Mouse (Mus musculus) liver, embryonic 11.5 days (tissue): ENCODE measurements around the gene Tec. TPM values are rescaled to one million over a fixed set of nuclear protein-coding genes. Genes with fewer than 3 reads are reported as not detected.

ENCODE experiments used
- ATAC-seq: fragments of 200-750 bp; cut with Nextera tagmentation; replicated peaks from 2 replicates; pipeline ENCODE4 v1.8.0; 2017; ENCODE audit warnings: moderate number of reproducible peaks, mild to moderate bottlenecking, moderate TSS enrichment, moderate library complexity; ENCODE audit not compliant: low FRiP score
- DNase-seq: peaks from one replicate; pipeline ENCODE4 v3.0.0-alpha.2; 2017; ENCODE audit warnings: low spot score
- H3K27ac ChIP-seq: fragments of 300-500 bp; sonication (generic); 2 replicates; pipeline ENCODE4 v1.5.1; 2014; ENCODE audit warnings: mild to moderate bottlenecking, low read depth, low read length, control low read depth
- H3K27me3 ChIP-seq: fragments of 300-500 bp; sonication (generic); replicated peaks from 2 replicates; pipeline ENCODE4 v1.6.1; 2014; ENCODE audit warnings: low read length, mixed read lengths; ENCODE audit not compliant: control insufficient read depth, insufficient read depth
- H3K36me3 ChIP-seq: fragments of 300-500 bp; sonication (generic); 2 replicates; pipeline ENCODE4 v1.6.1; 2014; ENCODE audit warnings: mild to moderate bottlenecking, low read length, moderate library complexity, mixed read lengths; ENCODE audit not compliant: control insufficient read depth, insufficient read depth
- H3K4me1 ChIP-seq: fragments of 300-500 bp; sonication (generic); replicated peaks from 2 replicates; pipeline ENCODE4 v1.6.1; 2014; ENCODE audit warnings: low read length, mixed read lengths; ENCODE audit not compliant: control insufficient read depth, insufficient read depth
- H3K4me2 ChIP-seq: fragments of 300-500 bp; sonication (generic); 2 replicates; pipeline ENCODE4 v1.6.1; 2014; ENCODE audit warnings: mild to moderate bottlenecking, control low read depth, moderate library complexity
- H3K4me3 ChIP-seq: fragments of 300-500 bp; sonication (generic); 2 replicates; pipeline ENCODE4 v1.5.1; 2014; ENCODE audit warnings: low read depth, low read length, control low read depth
- H3K9ac ChIP-seq: fragments of 300-500 bp; sonication (generic); 2 replicates; pipeline ENCODE4 v1.6.1; 2014; ENCODE audit warnings: low read depth, low read length, control low read depth
- H3K9me3 ChIP-seq: fragments of 300-500 bp; sonication (generic); 2 replicates; pipeline ENCODE4 v1.6.1; 2016; ENCODE audit warnings: low read length, inconsistent platforms, mixed read lengths; ENCODE audit not compliant: control insufficient read depth
- WGBS: fragments of 180-500 bp; shearing (Covaris S2); extraction: QIAGEN DNeasy Blood & Tissue Kit; methylation state at CpG from one replicate; pipeline ENCODE4 v1.1.7; 2014; 5-methylcytosine and 5-hydroxymethylcytosine counted together
- polyA plus RNA-seq: library from polyadenylated mRNA; unstranded; fragments of >200 nt; fragmentation: Nextera tagmentation; extraction: Ambion mirVana; gene quantifications from 2 replicates; pipeline ENCODE4 v1.2.1, GENCODE M21; 2014

Tec gene
- polyA plus RNA-seq, 1 experiment from 2014 or later = 7.9 TPM

DNA sequence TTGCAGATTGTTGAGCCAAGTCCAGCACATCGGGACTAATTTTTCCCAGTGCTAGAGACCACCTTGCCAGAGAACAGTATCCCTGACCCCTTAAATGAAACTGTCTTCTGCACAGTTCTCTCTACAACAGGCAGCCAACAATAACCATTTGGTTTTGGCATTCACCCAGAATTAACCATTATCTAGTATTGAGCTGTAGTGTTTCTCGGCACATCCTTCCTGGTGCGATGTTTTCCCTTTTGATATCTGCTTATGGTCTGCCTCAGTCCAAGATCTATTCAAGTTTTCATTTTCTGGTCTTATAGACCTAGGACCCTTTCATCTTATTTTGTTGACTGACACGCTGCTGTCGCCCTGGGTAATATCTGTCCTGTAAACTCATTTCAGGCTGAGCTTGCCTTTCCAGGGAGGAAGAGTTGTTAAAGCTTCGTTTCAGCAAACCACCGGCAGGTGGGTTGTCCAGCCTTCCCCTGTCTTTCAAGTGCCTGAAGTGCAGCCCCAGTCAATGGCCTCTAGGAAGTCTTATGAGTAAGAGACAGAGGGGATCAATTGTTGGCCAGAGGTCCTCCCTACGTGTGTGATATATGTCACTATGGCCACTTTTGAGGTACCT is 40.1 kb upstream of the Tec start:
- Histone ChIP-seq H3K9me3 (no peaks in the 10 kb centered on the region), H3K4me3 (no peak overlapping the region), H3K27ac (peak overlapping the region; percentile 17; the same call in 1 of the 2 replicates), H3K9ac (no peak overlapping the region), H3K27me3 (no peaks in the 10 kb centered on the region), H3K36me3 (no peaks in the 10 kb centered on the region), H3K4me2 (no peak overlapping the region), H3K4me1 (peaks cover 24% of the 10 kb centered on the region)
- no peak for ATAC-seq
- DNase-seq = no peak
- WGBS = 59% methylated on average over 8 of the region's 8 CpGs

GRCm38 (mm10) chr5:72907402-72907801 is 39.1 kb upstream of the Tec start:
- WGBS = 77% methylated on average over 6 of the region's 6 CpGs
- Histone ChIP-seq H3K4me3 (no peak overlapping the region), H3K27me3 (no peaks in the 10 kb centered on the region), H3K36me3 (no peaks in the 10 kb centered on the region), H3K27ac (no peak overlapping the region), H3K4me2 (no peak overlapping the region), H3K9me3 (no peaks in the 10 kb centered on the region), H3K9ac (no peak overlapping the region), H3K4me1 (peaks cover 16% of the 10 kb centered on the region)
- DNase-seq = no peak
- ATAC-seq = no peak

DNA sequence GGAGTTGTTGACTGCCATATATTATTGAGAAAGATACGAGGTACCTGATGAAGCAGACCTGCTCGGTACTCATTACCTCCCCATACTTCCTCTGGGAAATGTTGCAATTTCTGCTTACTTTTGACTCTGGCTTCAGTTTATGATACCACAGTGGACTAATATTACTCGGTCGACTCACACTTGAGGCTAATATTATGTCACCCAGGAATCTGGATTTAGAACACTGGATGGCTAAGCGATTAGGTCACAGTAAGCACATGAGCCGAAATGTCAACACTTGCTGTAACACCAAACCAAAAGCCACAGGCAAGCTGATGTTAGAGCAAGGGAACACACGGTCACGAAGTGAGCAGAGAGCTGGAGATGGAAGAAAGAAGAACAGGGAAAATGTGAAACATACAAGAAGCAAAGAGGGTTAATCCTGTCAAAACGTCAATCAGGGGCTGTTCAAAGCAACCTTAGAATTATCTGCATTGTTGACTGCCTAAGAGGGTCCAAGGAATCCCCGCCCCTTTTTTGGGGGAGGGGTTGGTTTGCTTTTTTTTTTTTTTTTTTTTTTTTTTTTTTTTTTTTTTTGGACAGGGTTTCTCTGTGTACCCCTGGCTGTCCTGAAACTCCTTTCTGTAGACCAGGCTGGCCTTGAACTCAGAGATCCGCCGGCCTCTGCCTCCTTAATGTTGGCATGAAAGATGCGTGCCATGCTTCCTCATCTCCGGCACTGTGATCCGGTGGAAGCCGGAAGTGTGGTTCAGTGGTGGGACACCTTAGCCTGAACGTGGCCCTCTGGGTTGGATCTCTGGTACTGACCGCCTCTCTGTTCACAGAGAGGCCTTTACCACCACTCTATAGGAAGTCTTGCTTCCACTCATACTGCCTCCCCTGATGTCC is 36.9 kb upstream of the Tec start:
- no peak overlapping the region for H3K27ac ChIP-seq
- H3K36me3 ChIP-seq = no peaks in the 10 kb centered on the region
- H3K9ac ChIP-seq = no peak overlapping the region
- no peak for DNase-seq
- H3K27me3 ChIP-seq = no peaks in the 10 kb centered on the region
- 72% methylated on average over 18 of the region's 18 CpGs for WGBS
- ATAC-seq = no peak
- no peak overlapping the region for H3K4me2 ChIP-seq
- no peak overlapping the region for H3K4me3 ChIP-seq
- no peaks in the 10 kb centered on the region for H3K9me3 ChIP-seq
- peaks cover 9% of the 10 kb centered on the region; the same call in 1 of the 2 replicates for H3K4me1 ChIP-seq

DNA sequence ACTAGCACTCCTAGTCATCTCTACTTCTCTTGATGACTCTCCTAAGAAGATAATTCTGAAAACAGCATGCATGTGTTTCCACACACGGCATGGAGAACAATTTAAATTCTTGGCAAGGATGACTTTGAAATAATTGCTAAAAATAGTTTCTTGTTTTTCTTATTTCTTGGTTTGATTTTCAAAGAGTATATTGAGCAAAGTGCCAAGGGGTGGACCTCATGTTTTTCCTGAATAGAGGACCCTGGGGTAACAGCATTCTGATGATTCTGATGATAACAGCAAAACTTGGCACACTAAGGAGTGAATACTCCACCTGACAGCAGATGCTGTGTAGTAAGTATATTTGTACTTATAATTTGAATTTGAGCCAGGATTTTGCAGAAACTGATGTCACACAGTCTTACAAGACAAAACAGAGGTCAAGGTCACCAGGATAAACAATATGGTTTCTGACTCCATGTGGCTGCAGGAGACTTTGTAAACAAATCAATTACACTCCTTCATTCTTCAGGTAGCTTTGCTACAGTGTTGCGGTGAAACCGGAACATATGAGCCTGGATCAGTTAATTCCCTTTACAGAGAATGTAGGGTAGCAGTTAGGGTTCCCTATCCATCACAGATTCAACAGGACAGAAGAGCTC is 34.7 kb upstream of the Tec start:
- 95% methylated on average over 3 of the region's 3 CpGs for WGBS

DNA sequence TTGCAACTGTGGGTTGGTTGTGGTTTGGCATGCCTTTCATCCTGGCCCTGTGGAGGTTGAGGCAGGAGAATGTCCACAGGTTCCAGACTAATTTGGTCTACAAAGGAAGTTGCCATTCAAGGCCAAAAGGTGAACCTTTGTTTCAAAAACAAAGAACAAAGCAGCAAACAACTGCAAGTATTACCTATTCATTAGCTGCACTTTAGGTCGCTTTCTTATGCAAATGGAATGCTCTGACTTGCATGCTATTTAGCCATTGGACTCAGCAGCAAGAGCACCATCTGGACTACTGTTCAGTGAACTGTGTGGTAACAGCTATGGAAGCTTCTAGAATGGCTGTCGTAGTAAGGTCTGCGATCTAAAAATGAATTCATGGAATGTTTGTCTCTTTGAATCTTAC is 34.0 kb upstream of the Tec start:
- no peak for DNase-seq
- peaks cover 18% of the 10 kb centered on the region for H3K4me1 ChIP-seq

More for the DNA sequence above, 34.7 kb upstream of the Tec start:
- Histone ChIP-seq H3K27me3 (no peaks in the 10 kb centered on the region), H3K27ac (no peak overlapping the region), H3K4me3 (no peak overlapping the region), H3K9ac (no peak overlapping the region), H3K36me3 (no peaks in the 10 kb centered on the region), H3K9me3 (no peaks in the 10 kb centered on the region), H3K4me2 (no peak overlapping the region), H3K4me1 (peaks cover 16% of the 10 kb centered on the region)
- ATAC-seq = no peak
- DNase-seq = no peak

GRCm38 (mm10) chr5:72901866-72902265 is 33.6 kb upstream of the Tec start:
- Histone ChIP-seq H3K9ac (no peak overlapping the region), H3K36me3 (no peaks in the 10 kb centered on the region), H3K9me3 (no peaks in the 10 kb centered on the region), H3K27me3 (no peaks in the 10 kb centered on the region), H3K4me2 (no peak overlapping the region), H3K4me3 (no peak overlapping the region), H3K27ac (no peak overlapping the region), H3K4me1 (peaks cover 23% of the 10 kb centered on the region)
- 84% methylated on average over 4 of the region's 4 CpGs for WGBS
- DNase-seq (no peak), ATAC-seq (no peak)

More for the DNA sequence above, 34.0 kb upstream of the Tec start:
- H3K9me3 ChIP-seq = no peaks in the 10 kb centered on the region
- H3K27ac ChIP-seq = no peak overlapping the region
- no peak overlapping the region for H3K9ac ChIP-seq
- 73% methylated on average over 3 of the region's 3 CpGs for WGBS
- H3K36me3 ChIP-seq = no peaks in the 10 kb centered on the region
- no peaks in the 10 kb centered on the region for H3K27me3 ChIP-seq
- no peak overlapping the region for H3K4me3 ChIP-seq
- ATAC-seq = no peak
- no peak overlapping the region for H3K4me2 ChIP-seq

DNA sequence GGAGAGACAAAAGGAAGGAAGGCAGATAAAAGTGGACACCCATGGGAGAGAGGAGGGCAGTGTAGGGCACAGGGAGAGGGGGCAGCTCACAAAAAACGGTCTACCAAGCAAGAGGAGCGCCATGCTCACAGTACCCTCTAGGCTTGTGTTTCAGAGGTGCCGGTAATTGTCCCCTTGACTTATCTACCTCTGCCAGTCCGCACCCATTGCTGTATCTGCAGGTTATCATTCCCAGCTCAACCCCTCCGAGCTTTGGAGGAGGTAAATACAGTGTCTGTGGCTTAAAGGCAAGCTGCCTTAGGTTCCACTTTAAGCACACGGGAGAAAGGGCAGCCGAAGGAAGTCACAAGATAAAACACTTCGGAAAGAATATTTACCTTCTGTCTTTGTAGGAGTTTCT is 31.0 kb upstream of the Tec start:
- DNase-seq (no peak), ATAC-seq (peak; percentile 53)
- Histone ChIP-seq H3K9me3 (no peaks in the 10 kb centered on the region), H3K27ac (no peak overlapping the region), H3K9ac (no peak overlapping the region), H3K27me3 (no peaks in the 10 kb centered on the region), H3K4me2 (peak overlapping the region; percentile 27; the same call in 1 of the 2 replicates), H3K4me3 (no peak overlapping the region), H3K4me1 (peaks cover 27% of the 10 kb centered on the region), H3K36me3 (no peaks in the 10 kb centered on the region)
- WGBS = 58% methylated on average over 8 of the region's 8 CpGs

GRCm38 (mm10) chr5:72897998-72898397 is 29.7 kb upstream of the Tec start:
- Histone ChIP-seq H3K27ac (no peak overlapping the region), H3K36me3 (no peaks in the 10 kb centered on the region), H3K4me1 (peaks cover 27% of the 10 kb centered on the region), H3K4me3 (no peak overlapping the region), H3K9me3 (no peaks in the 10 kb centered on the region), H3K9ac (no peak overlapping the region), H3K4me2 (no peak overlapping the region; the same call in 1 of the 2 replicates), H3K27me3 (no peaks in the 10 kb centered on the region)
- ATAC-seq (peak; percentile 47), DNase-seq (no peak)
- 33% methylated on average over 6 of the region's 6 CpGs for WGBS
